Comparison of ENCODE assay signal across 12 mouse cellular contexts in the genomic region with DNA sequence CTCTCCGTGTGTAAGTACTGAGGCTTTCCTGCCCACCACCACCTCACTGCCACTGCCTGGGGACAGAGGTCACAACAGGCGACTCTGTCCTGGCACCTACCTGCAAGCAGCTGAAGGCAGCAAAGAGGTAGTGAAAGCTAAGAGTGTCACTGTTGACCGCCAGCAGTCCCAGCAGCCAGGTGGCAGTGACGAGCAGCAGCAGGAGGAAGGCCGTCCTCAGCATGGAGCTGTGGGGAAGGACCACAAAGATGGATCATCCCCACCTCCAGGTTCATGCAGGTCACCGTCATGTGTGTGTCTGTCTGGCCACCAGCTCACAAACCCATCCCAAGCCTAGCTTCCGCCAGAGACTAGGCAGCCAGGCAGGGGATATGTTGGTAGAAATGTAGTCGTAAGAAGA. TPM values are rescaled to one million over a fixed set of nuclear protein-coding genes. Genes with fewer than 3 reads are reported as not detected.
A peak's percentile ranks its signal among the peaks of the same experiment; 100 is the strongest.
DNase-seq lines count a peak whose midpoint lies in the region; ATAC-seq and TF ChIP-seq lines count a peak whose summit lies in the region.
"Had no signal": no experiment of that assay in that cellular context is flagged by ENCODE, and none has a peak within 500 bp of the region (broad histone marks: within the 10 kb centered on the region; RNA-seq: fewer than 3 reads in every experiment).

No protein-coding gene starts in this region.

- H3K36me3 ChIP-seq in heart, postnatal 0 days (replicated peaks; ENCODE audit: control insufficient read depth, insufficient read depth, low read length), result peaks cover 7% of the 10 kb centered on the region; the same call in 1 of the 2 replicates
- no peaks in the 10 kb centered on the region for H3K36me3 ChIP-seq in lung, postnatal 0 days (ENCODE audit: insufficient read depth, low read length)
- H3K36me3 ChIP-seq: hindbrain, embryonic 15.5 days; liver, embryonic 15.5 days; stomach, embryonic 15.5 days had no signal

- no peaks in the 10 kb centered on the region for H3K9me3 ChIP-seq in heart, postnatal 0 days (replicated peaks; ENCODE audit: control insufficient read depth, low read length)
- H3K9me3 ChIP-seq in lung, postnatal 0 days (ENCODE audit: low read length), result no peaks in the 10 kb centered on the region
- H3K9me3 ChIP-seq: forebrain, embryonic 12.5 days; hindbrain, embryonic 15.5 days; liver, embryonic 15.5 days; stomach, embryonic 15.5 days had no signal

- H3K4me2 ChIP-seq in heart, postnatal 0 days (ENCODE audit: low read depth, low read length), result no peak overlapping the region
- H3K4me2 ChIP-seq in lung, postnatal 0 days (replicated peaks; ENCODE audit: low read depth, low read length), result no peak overlapping the region
- H3K4me2 ChIP-seq: forebrain, embryonic 12.5 days; hindbrain, embryonic 15.5 days; liver, embryonic 15.5 days; stomach, embryonic 15.5 days had no signal

- H3K27me3 ChIP-seq in heart, postnatal 0 days (ENCODE audit: control insufficient read depth, insufficient read depth, low read length), result no peaks in the 10 kb centered on the region
- H3K27me3 ChIP-seq in lung, postnatal 0 days (replicated peaks; ENCODE audit: insufficient read depth, low read length), result no peaks in the 10 kb centered on the region
- H3K27me3 ChIP-seq: forebrain, embryonic 12.5 days; hindbrain, embryonic 15.5 days; liver, embryonic 15.5 days; stomach, embryonic 15.5 days had no signal

- TF ChIP-seq CTCF in heart, postnatal 0 days (IDR thresholded peaks at IDR 0.05; ENCODE audit: low read depth), result peak; percentile 77
- peak; percentile 69 for TF ChIP-seq CTCF in lung, postnatal 0 days (IDR thresholded peaks at IDR 0.05)
- peak; percentile 22; the same call in 1 of the 2 replicates for TF ChIP-seq CTCF in olfactory bulb, adult 2 months (IDR thresholded peaks at IDR 0.05; ENCODE audit: insufficient read depth, low read depth, low read length)

- H3K4me3 ChIP-seq in heart, postnatal 0 days (ENCODE audit: low read depth, low read length), result no peak overlapping the region
- no peak overlapping the region for H3K4me3 ChIP-seq in lung, postnatal 0 days (ENCODE audit: low read depth, low read length)
- no peak overlapping the region for H3K4me3 ChIP-seq in olfactory bulb, adult 2 months (ENCODE audit: insufficient read depth, low read depth, low read length)
- H3K4me3 ChIP-seq: forebrain, embryonic 12.5 days; hindbrain, embryonic 15.5 days; liver, embryonic 15.5 days; stomach, embryonic 15.5 days had no signal

- no peak for ATAC-seq in heart, postnatal 0 days (ENCODE audit: insufficient read depth, low read depth)
- ATAC-seq in lung, postnatal 0 days, result no peak

- no peaks in the 10 kb centered on the region for H3K4me1 ChIP-seq in heart, postnatal 0 days (ENCODE audit: control insufficient read depth, insufficient read depth)
- H3K4me1 ChIP-seq in lung, postnatal 0 days (ENCODE audit: insufficient read depth, low read depth, low read length), result no peaks in the 10 kb centered on the region
- peaks cover 11% of the 10 kb centered on the region; the same call in 1 of the 2 replicates for H3K4me1 ChIP-seq in olfactory bulb, adult 2 months (ENCODE audit: control insufficient read depth, insufficient read depth, low read length)
- H3K4me1 ChIP-seq: forebrain, embryonic 12.5 days; hindbrain, embryonic 15.5 days; liver, embryonic 15.5 days had no signal

- no peak overlapping the region for H3K9ac ChIP-seq in heart, postnatal 0 days (replicated peaks; ENCODE audit: low read depth, low read length)
- H3K9ac ChIP-seq in lung, postnatal 0 days (replicated peaks; ENCODE audit: low read depth), result no peak overlapping the region
- H3K9ac ChIP-seq: forebrain, embryonic 12.5 days; hindbrain, embryonic 15.5 days; liver, embryonic 15.5 days; stomach, embryonic 15.5 days had no signal

- no peak overlapping the region for H3K27ac ChIP-seq in heart, postnatal 0 days (ENCODE audit: low read depth)
- no peak overlapping the region for H3K27ac ChIP-seq in lung, postnatal 0 days (ENCODE audit: low read length)
- no peak overlapping the region for H3K27ac ChIP-seq in olfactory bulb, adult 2 months (ENCODE audit: insufficient read depth, low read depth, low read length)
- H3K27ac ChIP-seq: forebrain, embryonic 12.5 days; hindbrain, embryonic 15.5 days; liver, embryonic 15.5 days; stomach, embryonic 15.5 days had no signal

- no peak for TF ChIP-seq POLR2A in olfactory bulb, adult 2 months (IDR thresholded peaks at IDR 0.05; ENCODE audit: insufficient read depth, low read depth, low read length)

- 60% methylated on average over 8 of the region's 8 CpGs for WGBS in heart, postnatal 0 days
- 49% methylated on average over 8 of the region's 8 CpGs for WGBS in lung, postnatal 0 days
- 84% methylated on average over 8 of the region's 8 CpGs for WGBS in olfactory bulb, adult 2 months

- no peak for TF ChIP-seq EP300 in heart, postnatal 0 days (IDR thresholded peaks at IDR 0.05; ENCODE audit: low read depth)
- no peak for TF ChIP-seq EP300 in lung, postnatal 0 days (IDR thresholded peaks at IDR 0.05)

- DNase-seq in heart, postnatal 0 days (ENCODE audit: low spot score), result no peak
- DNase-seq in heart, adult 11 months, result no peak
- DNase-seq in lung, postnatal 0 days (ENCODE audit: low spot score), result no peak
- no peak for DNase-seq in lung, postnatal 36 days
- DNase-seq in R1 (ENCODE audit: low read depth, low spot score), result peak; percentile 62
- no peak for DNase-seq in frontal cortex, postnatal 36 days (ENCODE audit: low spot score in 2 of 2)
- DNase-seq in right cerebral cortex, postnatal 14 days, result no peak

RNA-seq across cellular contexts. Expression of a gene that starts 24.7 kb away (rescaled TPM):
- 20.3 and 35.0 TPM in 2 replicates for total RNA-seq in heart, postnatal 0 days (2014; rRNA removed; ENCODE audit: low replicate concordance)
- 34.3 and 35.4 TPM in 2 replicates for polyA plus RNA-seq in heart, postnatal 0 days (2015; fragmentation: Nextera tagmentation; extraction: Ambion mirVana)
- 26.5 and 26.6 TPM in 2 replicates for polyA plus RNA-seq in lung, postnatal 0 days (2015; fragmentation: Nextera tagmentation; extraction: Ambion mirVana)
- not detected in 2 replicates for polyA plus RNA-seq in olfactory bulb, adult 2 months (2012; ENCODE audit: insufficient read depth, insufficient read length, low replicate concordance, missing spikeins)

RNA-seq across cellular contexts. Expression of a gene that starts 44.3 kb away (rescaled TPM):
- total RNA-seq in heart, postnatal 0 days (2014; rRNA removed; ENCODE audit: low replicate concordance), result 17.9 and 23.3 TPM in 2 replicates
- 6.3 and 6.7 TPM in 2 replicates for polyA plus RNA-seq in heart, postnatal 0 days (2015; fragmentation: Nextera tagmentation; extraction: Ambion mirVana)
- 1.5 and 2.3 TPM in 2 replicates for polyA plus RNA-seq in lung, postnatal 0 days (2015; fragmentation: Nextera tagmentation; extraction: Ambion mirVana)
- not detected in 2 replicates for polyA plus RNA-seq in olfactory bulb, adult 2 months (2012; ENCODE audit: insufficient read depth, insufficient read length, low replicate concordance, missing spikeins)

Comparison
In these comparisons a context has a peak if more than half of its experiments do, and no peak if none do; other contexts are left out.
1. CTCF ChIP-seq: peak in every context shown above with its lines; median percentile 77 in heart, postnatal 0 days; 69 in lung, postnatal 0 days; 22 in olfactory bulb, adult 2 months.
2. RNA of a gene that starts 24.7 kb away (polyA plus RNA-seq): 34.3 to 35.4 TPM in heart, postnatal 0 days and 26.5 to 26.6 TPM in lung, postnatal 0 days; not detected in olfactory bulb, adult 2 months; every median in the first group is over 10 times any median in the second.